Mouse (Mus musculus): ENCODE measurements around the gene Lmntd1. TPM values are rescaled to one million over a fixed set of nuclear protein-coding genes. Genes with fewer than 3 reads are reported as not detected.

Lmntd1 gene
- total RNA-seq, 2 experiments from 2014 or later: not detected

DNA sequence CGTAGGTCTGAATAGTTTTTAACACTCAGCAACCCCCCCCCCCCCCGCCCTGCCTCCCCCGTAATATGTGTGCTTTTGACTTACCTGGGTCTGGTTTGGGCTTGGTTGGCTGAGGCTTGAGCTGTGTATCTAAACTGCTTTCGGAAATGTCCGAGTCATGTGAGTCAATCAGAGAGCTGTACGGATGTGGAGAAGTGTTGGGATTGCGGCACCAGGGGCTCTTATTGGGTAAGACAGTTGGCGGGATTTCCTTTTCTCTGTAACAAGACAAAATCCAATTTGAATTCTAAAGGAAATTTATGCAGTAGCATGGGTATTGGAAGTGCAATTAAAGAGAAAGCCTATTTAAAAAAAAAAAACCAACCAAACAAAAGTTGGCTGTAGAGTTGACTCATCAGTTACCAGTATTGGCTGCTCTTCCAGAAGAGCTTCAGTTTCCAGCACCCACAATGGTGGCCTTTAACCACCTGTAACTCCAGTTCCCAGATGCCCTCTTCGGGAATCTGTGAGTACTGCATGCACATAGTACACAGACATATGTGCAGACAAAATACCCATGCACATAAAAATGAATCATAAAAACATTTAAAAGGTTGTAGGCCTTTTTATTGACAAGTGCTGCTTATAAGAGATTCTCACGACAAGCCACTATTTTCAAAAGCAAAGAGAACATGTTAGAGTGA is 209.6 kb downstream of the Lmntd1 start:
- no peak for ATAC-seq (replicated peaks; ENCODE audit: low FRiP score, poor library complexity, severe bottlenecking)

DNA sequence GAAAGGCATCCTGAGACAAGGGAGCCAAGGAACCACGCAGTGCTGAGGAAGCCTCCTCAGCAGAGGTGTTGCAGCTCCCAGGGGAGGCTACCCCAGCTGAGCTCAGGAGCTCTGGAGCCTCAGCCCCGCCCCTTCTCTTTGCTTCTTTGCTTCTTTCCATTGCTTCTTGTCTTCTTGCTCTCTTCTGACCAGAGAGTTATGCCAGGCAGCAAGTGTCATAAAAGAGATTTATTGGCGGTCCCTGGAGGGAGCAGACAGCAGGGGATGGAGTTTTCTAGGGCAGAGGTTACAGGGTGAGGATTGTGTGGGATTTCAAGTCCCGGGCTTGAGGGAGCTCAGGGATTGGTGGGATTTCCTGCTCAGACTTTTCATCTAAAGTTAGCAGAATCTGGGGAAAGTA is 213.0 kb downstream of the Lmntd1 start:
- ATAC-seq (replicated peaks; ENCODE audit: low FRiP score, poor library complexity, severe bottlenecking): no peak

DNA sequence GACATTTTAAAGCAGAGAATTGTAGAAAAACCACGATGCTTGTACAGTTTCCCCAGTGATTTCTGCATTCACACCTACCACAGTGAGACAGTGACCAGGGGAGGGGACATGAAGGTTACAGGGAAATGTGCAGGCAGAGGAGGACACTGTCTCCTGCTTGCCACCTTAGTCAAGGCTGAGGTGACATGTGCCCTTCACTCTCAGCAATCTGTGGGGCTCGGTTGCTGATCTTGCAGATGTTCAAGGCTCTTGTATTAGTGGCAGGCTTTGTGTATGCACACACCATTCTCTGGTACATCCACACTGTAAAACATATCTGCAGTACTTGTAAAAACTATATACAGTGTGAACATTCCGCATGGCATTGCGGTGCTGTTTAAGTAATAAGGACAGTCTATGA is 216.2 kb downstream of the Lmntd1 start:
- ATAC-seq (replicated peaks; ENCODE audit: low FRiP score, poor library complexity, severe bottlenecking): no peak

DNA sequence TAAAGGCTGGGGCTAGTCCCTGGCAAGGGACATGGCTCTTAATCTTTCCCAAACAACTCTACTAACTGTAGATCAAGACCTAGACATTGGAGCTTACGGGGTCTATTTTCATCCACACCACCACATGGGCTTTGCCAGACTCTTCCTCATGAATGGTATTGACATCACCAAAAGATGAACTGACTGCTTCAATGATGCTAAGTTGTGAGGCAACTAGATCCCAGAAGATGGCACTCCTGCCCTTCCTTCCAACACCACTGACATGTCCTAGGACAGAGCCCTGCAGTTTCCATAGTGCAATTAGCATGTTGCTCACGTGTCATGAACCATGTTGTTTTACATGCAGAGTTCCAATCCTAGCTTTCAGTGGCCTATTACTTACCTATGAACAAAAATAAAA is 217.6 kb downstream of the Lmntd1 start:
- ATAC-seq (replicated peaks; ENCODE audit: low FRiP score, poor library complexity, severe bottlenecking): no peak

DNA sequence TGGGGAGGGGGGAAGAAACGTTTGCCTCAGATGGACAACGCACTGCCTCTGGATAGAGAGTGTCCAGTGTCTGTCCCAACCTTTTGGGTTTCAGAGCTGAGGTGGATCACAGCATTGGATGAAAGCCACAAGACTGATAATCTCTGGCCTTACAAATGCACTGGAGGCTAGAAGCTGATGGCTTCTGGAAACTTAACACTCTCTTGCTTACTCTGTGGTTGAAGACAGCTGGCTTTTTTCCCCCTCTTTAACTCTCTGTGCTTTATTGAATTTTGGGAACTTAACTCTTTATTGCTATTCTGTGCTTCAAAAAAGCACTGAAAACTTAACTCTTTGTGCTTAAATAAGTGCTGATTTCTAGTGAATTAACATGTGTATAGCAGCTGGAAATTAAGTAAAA is 223.7 kb downstream of the Lmntd1 start:
- ATAC-seq (replicated peaks; ENCODE audit: low FRiP score, poor library complexity, severe bottlenecking): no peak

DNA sequence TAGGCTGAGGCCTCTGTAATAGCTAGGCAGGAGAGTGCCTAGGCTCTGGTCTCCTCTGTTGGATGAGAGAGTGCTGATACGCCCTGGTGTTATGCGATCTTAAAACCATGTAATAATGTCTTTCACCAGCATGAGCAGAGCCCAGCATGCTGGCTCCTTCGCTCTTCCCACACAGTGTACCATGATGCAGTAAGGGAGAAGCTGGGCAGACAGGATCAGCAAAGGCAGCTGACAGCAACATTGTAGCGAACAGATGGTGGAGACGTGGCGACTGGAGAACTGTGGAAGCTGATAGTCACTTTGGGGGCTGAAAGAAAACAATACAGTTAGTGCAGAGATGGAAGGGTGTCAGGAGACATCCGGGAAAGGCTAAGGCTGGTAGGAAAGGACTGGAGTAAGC is 224.2 kb downstream of the Lmntd1 start:
- ATAC-seq (replicated peaks; ENCODE audit: low FRiP score, poor library complexity, severe bottlenecking): no peak

DNA sequence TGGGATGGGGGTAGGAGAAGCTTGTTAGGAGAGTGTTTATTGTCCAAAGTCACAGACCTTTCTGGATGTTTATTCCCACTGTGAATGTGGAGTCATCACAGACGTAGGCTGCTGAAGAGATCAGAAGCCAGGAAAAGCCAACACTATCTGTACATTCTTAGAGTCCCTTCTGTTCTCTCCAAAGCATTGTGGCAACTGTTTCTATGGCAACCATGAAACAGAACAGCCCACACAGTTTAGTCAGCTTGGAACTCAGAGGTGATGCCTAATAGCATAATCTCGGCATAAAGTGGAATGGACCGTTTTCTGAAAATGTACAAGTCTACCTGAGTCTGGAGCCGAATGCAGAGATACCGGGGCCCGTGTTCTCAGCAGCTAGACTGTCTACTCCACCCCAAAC is 226.7 kb downstream of the Lmntd1 start:
- no peak for ATAC-seq (replicated peaks; ENCODE audit: low FRiP score, poor library complexity, severe bottlenecking)

DNA sequence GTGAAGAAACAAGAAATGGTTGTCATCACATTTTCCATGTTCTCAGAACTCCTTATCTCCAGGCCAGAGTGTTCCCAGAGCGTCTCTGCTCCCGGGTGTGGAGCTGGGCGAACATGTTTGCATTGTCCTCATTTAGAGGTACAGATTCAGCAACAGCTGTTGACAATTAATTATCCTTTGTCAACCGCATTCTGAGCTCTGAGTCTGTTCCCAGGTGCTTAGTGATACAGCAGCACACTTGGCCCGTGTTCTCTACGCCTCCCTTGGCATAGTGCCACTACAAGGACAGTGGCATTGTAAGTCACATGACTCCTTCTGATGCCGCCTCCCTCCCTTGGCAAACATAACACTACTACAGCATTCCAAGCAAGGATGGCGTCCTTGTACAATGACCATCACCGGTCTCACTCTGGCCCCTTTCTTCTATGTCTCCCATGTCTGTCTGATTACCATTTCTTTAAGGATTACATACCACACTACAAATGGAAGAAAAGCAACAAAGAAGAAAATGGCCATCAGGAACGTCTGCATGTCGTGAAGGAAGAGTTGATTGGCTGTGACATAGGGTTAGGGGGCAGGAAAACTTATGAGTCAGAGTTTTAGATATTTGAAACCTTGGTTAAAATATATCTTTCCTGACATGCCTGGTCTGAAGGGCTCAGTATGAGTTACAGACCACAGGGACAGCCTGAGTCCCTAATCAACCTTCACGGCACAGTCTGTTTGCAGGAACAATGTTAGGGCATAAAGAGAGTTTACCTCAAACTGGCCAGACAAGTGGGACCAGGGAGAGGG is 231.3 kb downstream of the Lmntd1 start:
- no peak for ATAC-seq (replicated peaks; ENCODE audit: low FRiP score, poor library complexity, severe bottlenecking)

DNA sequence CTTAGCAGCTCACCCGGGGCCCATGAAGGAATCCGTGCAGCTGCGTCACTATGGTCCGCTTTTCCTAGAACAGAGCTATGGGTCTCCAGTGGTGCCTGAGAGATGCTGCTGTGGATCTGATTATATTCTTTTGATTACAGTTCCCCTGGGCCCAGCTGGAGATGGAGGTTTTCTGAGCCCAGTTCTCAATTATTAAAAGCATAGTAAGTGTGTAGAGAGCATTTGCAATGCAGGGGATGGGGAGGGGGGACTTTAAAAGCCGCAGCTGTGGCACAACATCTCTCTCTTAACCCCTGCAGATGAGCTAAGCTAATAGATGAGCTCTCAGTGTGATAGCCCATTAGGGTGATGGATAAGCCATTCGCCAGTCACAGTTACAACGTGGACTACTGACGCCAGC is 233.2 kb downstream of the Lmntd1 start:
- no peak for ATAC-seq (replicated peaks; ENCODE audit: low FRiP score, poor library complexity, severe bottlenecking)

DNA sequence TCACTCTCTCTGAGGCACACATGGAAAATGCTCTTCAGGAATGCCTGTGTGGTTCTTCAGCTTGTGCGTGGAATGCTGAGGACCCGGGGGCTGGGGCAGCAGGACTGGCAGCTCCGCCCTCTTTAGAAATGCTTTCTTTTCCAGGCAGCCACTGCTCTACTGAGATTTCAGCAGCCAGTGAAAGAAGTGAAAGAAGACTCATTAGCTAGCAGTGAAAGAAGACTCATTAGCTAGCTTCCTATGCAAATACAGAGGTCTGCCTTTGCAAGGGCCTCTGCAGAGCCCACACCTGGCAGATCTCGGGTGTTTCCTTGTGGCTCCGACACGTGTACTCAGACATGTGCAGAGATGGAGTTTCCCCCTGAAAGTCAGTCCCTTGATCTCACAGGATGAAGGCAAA is 234.9 kb downstream of the Lmntd1 start:
- ATAC-seq (replicated peaks; ENCODE audit: low FRiP score, poor library complexity, severe bottlenecking): no peak

DNA sequence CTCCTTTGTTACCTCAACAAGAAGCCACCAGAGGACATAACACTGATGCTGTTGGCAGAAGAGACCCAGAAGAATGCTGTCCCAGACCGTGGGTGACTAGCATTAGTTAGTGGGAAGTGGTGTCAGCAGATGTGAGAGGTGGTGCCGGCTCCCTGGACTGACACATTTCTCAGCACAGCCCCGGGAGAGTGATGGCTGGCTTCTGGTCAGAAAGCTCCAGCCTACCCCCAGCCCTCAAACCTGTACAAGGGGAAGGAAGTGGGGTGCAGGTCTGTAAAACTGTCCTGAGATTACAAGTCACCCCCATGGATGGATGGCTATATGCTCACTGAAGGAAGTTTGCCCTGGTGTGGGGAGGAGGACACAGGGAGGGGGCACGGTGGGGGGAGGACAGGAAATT is 235.4 kb downstream of the Lmntd1 start:
- no peak for ATAC-seq (replicated peaks; ENCODE audit: low FRiP score, poor library complexity, severe bottlenecking)

DNA sequence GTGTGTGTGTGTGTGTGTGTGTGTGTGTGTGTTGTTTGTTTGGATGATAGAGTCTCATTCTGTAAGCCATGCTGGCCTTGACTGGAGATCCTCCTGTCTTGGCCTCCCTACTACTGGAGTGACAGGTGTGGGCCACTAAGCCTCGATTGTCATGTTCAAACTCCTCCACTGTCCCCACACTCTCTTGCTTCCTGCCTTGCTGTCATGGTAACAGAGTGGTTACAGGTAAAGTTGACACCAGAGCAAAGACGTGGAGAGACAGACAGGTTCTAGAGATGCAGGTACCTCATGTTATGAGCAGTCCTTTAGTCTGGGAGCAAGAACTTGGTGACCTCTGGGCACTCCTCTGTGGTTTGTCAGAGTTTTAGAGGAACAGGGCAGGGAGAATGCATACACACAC is 239.7 kb downstream of the Lmntd1 start:
- no peak for ATAC-seq (replicated peaks; ENCODE audit: low FRiP score, poor library complexity, severe bottlenecking)

DNA sequence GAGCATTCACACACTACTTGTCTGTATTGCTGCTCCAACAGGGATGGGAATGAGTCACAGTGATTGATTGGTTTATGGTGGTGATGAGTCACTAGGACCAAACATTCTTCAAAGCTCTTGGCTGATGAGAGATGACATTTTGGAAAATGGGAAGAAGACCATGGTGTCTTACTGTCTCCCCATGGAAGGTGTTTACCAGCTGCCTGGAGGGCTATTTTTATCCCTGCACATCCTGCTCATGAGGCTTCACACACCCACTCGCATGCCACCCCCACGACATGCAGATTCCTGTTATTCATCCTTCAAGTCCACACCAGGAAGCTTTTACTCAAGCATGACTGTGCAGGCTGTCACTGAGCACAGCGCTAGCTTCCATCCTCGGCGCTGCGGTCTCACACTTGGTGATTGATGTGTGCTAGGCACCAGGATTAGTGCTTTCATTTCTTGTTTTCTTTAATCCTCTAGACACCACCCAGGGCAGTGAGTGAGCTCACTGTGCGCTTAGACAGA is 240.4 kb downstream of the Lmntd1 start:
- no peak for ATAC-seq (replicated peaks; ENCODE audit: low FRiP score, poor library complexity, severe bottlenecking)

DNA sequence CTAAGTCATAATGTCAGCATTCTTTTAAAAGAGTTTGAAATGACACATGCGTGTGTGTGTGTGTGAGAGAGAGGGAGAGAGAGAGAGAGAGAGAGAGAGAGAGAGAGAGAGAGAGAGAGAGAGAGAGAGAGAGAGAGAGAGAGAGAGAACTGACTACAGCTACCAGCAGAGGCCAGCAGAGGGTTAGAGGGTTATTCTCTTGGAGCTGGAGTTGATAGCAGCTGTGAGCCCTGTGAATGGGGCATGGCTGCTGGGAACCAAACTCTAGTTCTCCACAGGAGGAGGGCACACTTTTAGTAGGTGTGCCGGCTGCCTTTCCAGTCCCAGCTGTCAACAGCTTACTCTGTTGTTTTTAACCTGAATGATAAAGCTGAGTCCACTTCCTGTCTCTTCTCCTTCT is 242.1 kb downstream of the Lmntd1 start:
- ATAC-seq (replicated peaks; ENCODE audit: low FRiP score, poor library complexity, severe bottlenecking): no peak

DNA sequence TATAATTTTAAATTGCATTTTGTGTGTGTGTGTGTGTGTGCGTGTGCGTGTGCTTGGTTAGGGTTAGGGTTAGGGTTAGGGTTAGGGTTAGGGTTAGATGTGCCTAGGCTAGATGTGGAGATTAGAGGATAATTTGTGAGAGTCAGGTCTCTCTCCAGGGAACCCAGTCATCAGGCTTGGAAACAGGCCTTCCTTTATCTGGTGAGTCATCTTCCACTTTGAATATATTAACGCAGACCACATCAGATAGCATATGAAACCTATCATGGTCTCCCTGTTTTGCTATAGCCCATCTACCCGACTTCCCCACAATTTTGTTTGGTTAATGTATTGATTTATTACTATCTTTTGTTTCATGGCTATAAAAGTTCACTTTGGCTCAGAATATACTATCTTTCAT is 242.5 kb downstream of the Lmntd1 start:
- ATAC-seq (replicated peaks; ENCODE audit: low FRiP score, poor library complexity, severe bottlenecking): no peak

DNA sequence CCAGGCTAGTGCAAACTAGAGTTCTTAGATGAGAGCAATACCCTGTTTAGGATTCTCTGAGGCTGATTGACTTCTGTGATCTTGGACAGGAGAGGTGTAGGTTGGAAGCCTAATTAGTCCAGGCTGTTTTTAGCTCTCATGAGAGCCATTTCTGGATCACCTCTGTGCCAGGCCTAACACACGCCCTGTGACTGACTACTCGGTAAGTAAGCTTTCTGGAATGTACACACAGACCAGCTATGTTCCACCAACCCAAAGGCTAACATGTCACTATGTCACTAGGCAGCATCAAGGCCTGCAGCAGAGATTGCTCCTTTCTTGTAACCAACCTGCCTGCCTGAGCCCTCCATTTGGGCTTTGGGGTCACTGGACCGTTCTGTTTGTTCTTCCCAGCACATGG is 243.8 kb downstream of the Lmntd1 start:
- ATAC-seq (replicated peaks; ENCODE audit: low FRiP score, poor library complexity, severe bottlenecking): no peak

DNA sequence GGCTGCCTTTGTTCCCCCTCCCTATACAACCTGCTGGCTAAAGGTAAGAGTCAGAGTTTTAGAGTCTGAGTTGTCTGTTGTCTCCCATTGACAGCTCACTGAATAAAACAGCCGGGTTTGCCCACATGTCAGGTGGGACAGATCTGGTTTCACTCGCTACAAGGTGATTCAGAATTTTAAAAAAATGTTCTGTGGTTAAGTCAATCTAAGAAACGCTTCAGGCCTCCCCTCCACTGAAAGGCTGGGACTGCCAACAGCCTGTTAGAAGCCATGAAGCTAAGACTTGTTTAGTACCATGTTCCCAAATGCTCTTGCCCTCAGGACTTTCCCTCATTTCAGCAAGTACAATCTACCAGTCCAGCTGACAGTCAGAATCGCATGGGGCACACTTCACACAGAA is 244.8 kb downstream of the Lmntd1 start:
- no peak for ATAC-seq (replicated peaks; ENCODE audit: low FRiP score, poor library complexity, severe bottlenecking)

DNA sequence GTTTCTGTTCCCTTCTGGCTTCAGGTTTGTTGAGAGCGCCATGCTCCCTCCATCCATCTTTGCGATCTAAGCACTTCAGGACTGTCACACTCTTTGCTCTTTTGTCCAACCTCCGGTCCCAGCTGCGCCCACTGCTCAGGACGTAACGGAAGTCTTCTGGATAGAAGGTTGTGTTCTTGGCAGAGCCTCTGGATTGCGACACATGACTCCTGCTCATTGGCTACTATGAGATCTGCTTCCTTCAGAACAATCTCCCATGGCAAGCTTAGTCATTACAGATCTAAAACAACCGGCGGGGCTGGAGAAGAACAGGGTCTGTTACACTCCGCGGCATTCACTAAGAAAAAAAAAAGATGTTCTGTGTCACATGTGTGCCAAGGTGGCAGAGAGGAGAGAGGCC is 247.6 kb downstream of the Lmntd1 start:
- ATAC-seq (replicated peaks; ENCODE audit: low FRiP score, poor library complexity, severe bottlenecking): no peak

DNA sequence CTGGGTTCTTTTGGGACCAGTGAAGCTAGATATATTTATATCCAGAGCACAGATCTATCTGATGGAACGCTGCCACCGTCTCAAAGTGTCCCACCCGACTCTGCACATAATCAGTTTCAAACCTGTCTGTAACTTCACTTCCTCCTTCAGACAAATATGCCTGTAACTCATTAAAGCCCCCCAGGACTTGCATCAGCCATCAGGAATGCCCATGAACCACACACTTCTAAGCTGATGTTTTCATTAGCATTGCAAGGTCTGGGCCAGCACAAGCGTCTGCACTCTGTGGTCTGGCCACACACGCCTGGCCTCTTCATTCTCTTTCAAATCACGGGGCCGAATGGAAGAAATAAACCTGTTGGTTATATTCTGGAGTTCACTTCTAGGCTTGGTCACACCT is 250.4 kb downstream of the Lmntd1 start:
- no peak for ATAC-seq (replicated peaks; ENCODE audit: low FRiP score, poor library complexity, severe bottlenecking)

DNA sequence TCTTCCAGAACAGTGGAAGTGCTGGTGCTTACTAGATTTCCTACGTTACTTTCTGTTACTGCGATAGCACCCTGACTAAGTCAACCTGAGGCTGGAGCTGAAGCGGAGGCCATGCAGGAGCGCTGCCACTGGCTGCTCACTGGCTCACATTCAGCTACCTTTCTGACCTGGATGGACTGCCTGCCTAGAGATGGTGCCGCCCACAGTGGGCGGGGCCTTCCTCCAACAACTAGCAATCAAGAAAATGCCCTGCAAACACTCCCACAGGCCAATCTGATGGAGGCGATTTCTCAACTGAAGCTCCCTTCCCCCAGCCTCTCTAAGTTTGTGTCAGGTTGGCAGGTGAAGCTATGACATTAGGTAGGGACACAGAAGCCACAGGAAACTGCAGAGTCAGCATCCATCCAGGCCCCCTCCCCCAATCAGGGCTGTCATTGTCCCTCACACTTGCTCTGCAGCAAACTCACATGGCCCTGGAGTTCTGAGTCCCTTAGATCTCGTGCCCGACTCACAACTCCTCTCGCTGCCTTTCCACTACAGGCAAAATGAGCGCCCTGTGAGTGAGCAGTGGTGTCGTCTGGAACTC is 252.9 kb downstream of the Lmntd1 start:
- ATAC-seq (replicated peaks; ENCODE audit: low FRiP score, poor library complexity, severe bottlenecking): no peak

Measured in erythroblast, adult 5-6 weeks (primary cell).